Mouse (Mus musculus) liver, embryonic 14.5 days (tissue): ENCODE measurements around the gene Rab43.

Experiments
- CTCF ChIP-seq: IDR thresholded peaks from 2 replicates; pipeline ENCODE4 v1.5.1; 2016; ENCODE audit warnings: antibody characterized with exemption, low read depth, control low read depth
- EP300 ChIP-seq: IDR thresholded peaks from 2 replicates; pipeline ENCODE4 v1.6.1; 2016; ENCODE audit warnings: antibody characterized with exemption, low read depth

DNA sequence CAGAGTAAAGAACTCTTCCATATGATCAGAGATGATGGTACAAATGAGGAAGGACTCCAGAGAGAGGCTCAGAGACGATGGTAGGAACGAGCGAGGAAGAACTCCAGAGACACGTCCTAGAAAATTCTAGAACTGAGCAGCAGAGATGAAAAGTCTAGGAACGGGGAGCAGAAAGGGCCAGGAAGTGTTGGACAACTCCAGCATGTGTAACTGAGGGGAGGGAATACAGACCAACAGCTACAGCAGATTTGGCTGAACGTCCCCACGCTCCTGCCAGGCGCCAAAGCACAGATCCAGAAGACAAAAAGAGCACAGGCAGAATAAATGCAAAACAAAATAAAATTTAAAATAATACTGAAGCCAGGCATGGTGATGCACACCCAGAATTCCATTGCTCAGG, 55.1 kb downstream of the Rab43 start:
- TF ChIP-seq EP300 (no peak), CTCF (no peak)
